Mouse (Mus musculus) testis, adult 2 months (tissue): ENCODE results near the gene Ubash3b. TPM values are rescaled to one million over a fixed set of nuclear protein-coding genes. Genes with fewer than 3 reads are reported as not detected.

Experiments
- H3K27ac ChIP-seq: fragments of 200-500 bp; 2 replicates; pipeline ENCODE4 v1.5.1; 2012; ENCODE audit warnings: low read depth, low read length; ENCODE audit not compliant: control insufficient read depth, insufficient read depth
- H3K27me3 ChIP-seq: fragments of 200-500 bp; 2 replicates; pipeline ENCODE4 v1.6.1; 2012; ENCODE audit warnings: mild to moderate bottlenecking, low read length, moderate library complexity; ENCODE audit not compliant: control insufficient read depth, insufficient read depth
- H3K36me3 ChIP-seq: fragments of 200-500 bp; 2 replicates; pipeline ENCODE4 v1.6.1; 2012; ENCODE audit warnings: mild to moderate bottlenecking, low read length; ENCODE audit not compliant: control insufficient read depth, insufficient read depth
- H3K4me1 ChIP-seq: fragments of 200-500 bp; 2 replicates; pipeline ENCODE4 v1.6.1; 2012; ENCODE audit warnings: low read length; ENCODE audit not compliant: control insufficient read depth, insufficient read depth
- H3K4me3 ChIP-seq: fragments of 200-500 bp; 2 replicates; pipeline ENCODE4 v1.5.1; 2012; ENCODE audit warnings: low read depth, mild to moderate bottlenecking, low read length, moderate library complexity, mixed read lengths; ENCODE audit not compliant: control insufficient read depth
- CTCF ChIP-seq: fragments of 200-500 bp; IDR thresholded peaks from 2 replicates; pipeline ENCODE4 v1.5.1; 2012; ENCODE audit warnings: low read depth, mild to moderate bottlenecking, inconsistent platforms, low read length, moderate library complexity; ENCODE audit not compliant: control insufficient read depth, insufficient read depth, insufficient replicate concordance
- POLR2A ChIP-seq: fragments of 200-500 bp; IDR thresholded peaks from 2 replicates; pipeline ENCODE4 v1.6.1; 2012; ENCODE audit warnings: low read depth, mild to moderate bottlenecking, inconsistent platforms, low read length, moderate library complexity; ENCODE audit not compliant: control insufficient read depth
- polyA plus RNA-seq: library from polyadenylated mRNA; depleted of rRNA; stranded (reverse); fragments of >200 nt; gene quantifications from 2 replicates; pipeline ENCODE4 v1.2.3, GENCODE M21; 2012

Ubash3b gene
- polyA plus RNA-seq, 1 experiment, result 1.6 TPM

DNA sequence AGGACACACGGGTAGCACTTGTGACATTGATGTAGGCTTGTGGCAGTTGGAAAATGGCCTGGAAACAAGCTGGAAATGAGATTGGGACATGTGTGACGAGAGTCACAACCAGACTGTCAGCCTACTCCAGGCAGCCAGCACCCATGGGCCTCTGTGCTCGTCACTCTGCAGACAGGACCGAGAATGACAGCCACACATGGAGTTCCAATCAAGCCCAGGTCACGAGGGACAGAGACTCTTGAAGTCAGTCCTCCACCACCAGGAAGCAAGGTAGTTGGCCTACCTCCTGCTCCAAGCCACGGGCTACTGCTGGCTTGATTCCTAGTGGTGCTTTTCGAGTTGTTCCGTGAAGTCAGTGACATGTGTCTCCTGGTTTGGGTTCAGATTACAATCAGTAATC, 20.3 kb upstream of the Ubash3b start:
- Histone ChIP-seq H3K4me1 (no peaks in the 10 kb centered on the region), H3K27ac (no peak overlapping the region), H3K27me3 (no peaks in the 10 kb centered on the region), H3K4me3 (no peak overlapping the region), H3K36me3 (no peaks in the 10 kb centered on the region)
- TF ChIP-seq CTCF, result no peak
- no peak for TF ChIP-seq POLR2A

GRCm38 (mm10) chr9:41181372-41181771, 19.9 kb upstream of the Ubash3b start:
- Histone ChIP-seq H3K4me3 (no peak overlapping the region), H3K27me3 (no peaks in the 10 kb centered on the region), H3K4me1 (no peaks in the 10 kb centered on the region), H3K36me3 (no peaks in the 10 kb centered on the region), H3K27ac (no peak overlapping the region)
- TF ChIP-seq POLR2A (no peak), CTCF (no peak)

- H3K27me3 ChIP-seq, result no peaks in the 10 kb centered on the region
- no peak overlapping the region for H3K27ac ChIP-seq
- no peaks in the 10 kb centered on the region for H3K4me1 ChIP-seq
- TF ChIP-seq POLR2A, result no peak
- TF ChIP-seq CTCF, result no peak
- no peaks in the 10 kb centered on the region for H3K36me3 ChIP-seq
- H3K4me3 ChIP-seq, result no peak overlapping the region
Observed at GRCm38 (mm10) chr9:41179056-41179455, 17.6 kb upstream of the Ubash3b start.

- Histone ChIP-seq H3K27me3 (no peaks in the 10 kb centered on the region), H3K36me3 (no peaks in the 10 kb centered on the region), H3K4me3 (no peak overlapping the region), H3K27ac (no peak overlapping the region), H3K4me1 (no peaks in the 10 kb centered on the region)
- TF ChIP-seq CTCF (no peak), POLR2A (no peak)
Observed at GRCm38 (mm10) chr9:41173158-41173557, 11.7 kb upstream of the Ubash3b start.

DNA sequence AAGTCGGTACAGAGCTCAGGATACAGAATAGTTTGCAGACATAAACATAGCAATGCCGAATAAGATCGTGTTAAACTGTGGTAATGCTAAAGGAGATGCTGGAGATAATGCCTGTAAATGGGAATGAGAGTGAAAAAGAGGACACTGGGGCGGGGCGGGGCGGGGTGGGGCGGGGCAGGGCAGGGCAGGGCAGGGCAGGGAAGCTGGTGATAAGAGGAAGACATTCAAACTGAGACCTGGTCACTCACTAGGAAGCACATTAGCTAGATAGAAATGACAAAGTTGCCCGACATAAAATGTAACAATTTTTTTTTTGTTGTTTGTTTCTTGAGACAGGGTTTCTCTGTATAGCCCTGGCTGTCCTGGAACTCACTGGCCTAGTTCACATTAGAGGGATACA, 10.9 kb upstream of the Ubash3b start:
- no peak for TF ChIP-seq POLR2A
- TF ChIP-seq CTCF, result no peak
- Histone ChIP-seq H3K4me1 (no peaks in the 10 kb centered on the region), H3K4me3 (no peak overlapping the region), H3K27me3 (no peaks in the 10 kb centered on the region), H3K36me3 (no peaks in the 10 kb centered on the region), H3K27ac (no peak overlapping the region)

GRCm38 (mm10) chr9:41170026-41170425, 8.5 kb upstream of the Ubash3b start:
- no peaks in the 10 kb centered on the region for H3K36me3 ChIP-seq
- no peak overlapping the region for H3K4me3 ChIP-seq
- no peak overlapping the region for H3K27ac ChIP-seq
- H3K4me1 ChIP-seq, result no peaks in the 10 kb centered on the region
- H3K27me3 ChIP-seq, result no peaks in the 10 kb centered on the region
- TF ChIP-seq POLR2A, result no peak
- TF ChIP-seq CTCF, result no peak

GRCm38 (mm10) chr9:41168656-41169055, 7.2 kb upstream of the Ubash3b start:
- no peaks in the 10 kb centered on the region for H3K27me3 ChIP-seq
- no peaks in the 10 kb centered on the region for H3K36me3 ChIP-seq
- H3K27ac ChIP-seq, result no peak overlapping the region
- H3K4me3 ChIP-seq, result no peak overlapping the region
- TF ChIP-seq POLR2A, result no peak
- TF ChIP-seq CTCF, result no peak
- no peaks in the 10 kb centered on the region for H3K4me1 ChIP-seq

DNA sequence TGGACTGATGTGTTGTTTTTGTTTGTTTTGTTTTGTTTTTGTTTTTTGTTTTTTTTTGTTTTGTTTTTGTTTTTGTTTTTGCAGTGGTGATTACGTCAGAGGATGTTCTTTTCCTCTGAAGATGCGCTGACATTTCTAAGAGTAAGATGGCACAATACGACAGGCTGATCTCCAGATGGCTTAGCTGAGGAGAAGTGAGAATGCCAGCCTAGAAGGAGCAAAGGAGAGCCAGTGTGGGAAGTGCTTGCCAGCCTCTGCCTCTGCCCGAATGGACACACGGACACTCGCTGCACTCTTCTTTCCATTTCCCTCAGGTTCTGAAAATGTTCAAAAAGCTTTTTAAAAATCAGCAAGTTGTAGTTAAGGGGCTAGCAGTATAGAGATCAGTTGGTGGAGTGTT, 6.7 kb upstream of the Ubash3b start:
- no peak overlapping the region for H3K27ac ChIP-seq
- H3K27me3 ChIP-seq, result no peaks in the 10 kb centered on the region
- no peaks in the 10 kb centered on the region for H3K36me3 ChIP-seq
- H3K4me3 ChIP-seq, result no peak overlapping the region
- H3K4me1 ChIP-seq, result no peaks in the 10 kb centered on the region
- TF ChIP-seq POLR2A (no peak), CTCF (no peak)
